Mouse (Mus musculus) kidney, postnatal 4 days (tissue): ENCODE measurements around the gene Hmgcs1.
"Not testable (repeated sequence)": the region's sequence is repeated elsewhere in the genome, so short reads cannot be mapped to it uniquely, and the experiment has no call there.

ENCODE experiments used
- DNase-seq, 2 experiments: peaks; one replicate each; pipeline ENCODE4 v3.0.0; 2021; ENCODE audit warnings: mixed read lengths in 2 of 2

The Hmgcs1 gene

GRCm38 (mm10) chr13:119706278-119706880 is 16.2 kb downstream of the Hmgcs1 start:
- not testable (repeated sequence) for DNase-seq

GRCm38 (mm10) chr13:119706953-119707352 is 16.8 kb downstream of the Hmgcs1 start:
- DNase-seq: no peak

GRCm38 (mm10) chr13:119707906-119708305 is 17.7 kb downstream of the Hmgcs1 start:
- DNase-seq: no peak

GRCm38 (mm10) chr13:119708941-119709340 is 18.8 kb downstream of the Hmgcs1 start:
- no peak for DNase-seq

GRCm38 (mm10) chr13:119709388-119710267 is 19.4 kb downstream of the Hmgcs1 start:
- DNase-seq: no peak

- DNase-seq: no peak
Observed at GRCm38 (mm10) chr13:119710268-119710610, 20.1 kb downstream of the Hmgcs1 start.

- no peak for DNase-seq
Observed at GRCm38 (mm10) chr13:119712463-119712862, 22.3 kb downstream of the Hmgcs1 start.

GRCm38 (mm10) chr13:119713107-119713787 is 23.1 kb downstream of the Hmgcs1 start:
- no peak for DNase-seq

- no peak for DNase-seq
Observed at GRCm38 (mm10) chr13:119713821-119714220, 23.6 kb downstream of the Hmgcs1 start.

- DNase-seq: no peak
Observed at GRCm38 (mm10) chr13:119716105-119716504, 25.9 kb downstream of the Hmgcs1 start.

GRCm38 (mm10) chr13:119722447-119722846 is 32.3 kb downstream of the Hmgcs1 start:
- DNase-seq: no peak

GRCm38 (mm10) chr13:119723368-119723767 is 33.2 kb downstream of the Hmgcs1 start:
- no peak for DNase-seq

- DNase-seq: no peak
Observed at GRCm38 (mm10) chr13:119724541-119724940, 34.4 kb downstream of the Hmgcs1 start.

GRCm38 (mm10) chr13:119727608-119728387 is 37.6 kb downstream of the Hmgcs1 start:
- DNase-seq: no peak

GRCm38 (mm10) chr13:119729406-119729805 is 39.2 kb downstream of the Hmgcs1 start:
- no peak for DNase-seq

- peak in 1 of 2 experiments; percentile 25 for DNase-seq
Observed at GRCm38 (mm10) chr13:119731448-119731847, 41.3 kb downstream of the Hmgcs1 start.

- peak; percentile 10 to 26 for DNase-seq
Observed at GRCm38 (mm10) chr13:119741390-119742237, 51.4 kb downstream of the Hmgcs1 start.

- DNase-seq: no peak
Observed at GRCm38 (mm10) chr13:119742711-119743415, 52.7 kb downstream of the Hmgcs1 start.

GRCm38 (mm10) chr13:119743470-119743869 is 53.3 kb downstream of the Hmgcs1 start:
- no peak for DNase-seq

GRCm38 (mm10) chr13:119746930-119747329 is 56.8 kb downstream of the Hmgcs1 start:
- no peak for DNase-seq
